Mouse (Mus musculus): ENCODE measurements around the gene Isl1.

Isl1 gene

DNA sequence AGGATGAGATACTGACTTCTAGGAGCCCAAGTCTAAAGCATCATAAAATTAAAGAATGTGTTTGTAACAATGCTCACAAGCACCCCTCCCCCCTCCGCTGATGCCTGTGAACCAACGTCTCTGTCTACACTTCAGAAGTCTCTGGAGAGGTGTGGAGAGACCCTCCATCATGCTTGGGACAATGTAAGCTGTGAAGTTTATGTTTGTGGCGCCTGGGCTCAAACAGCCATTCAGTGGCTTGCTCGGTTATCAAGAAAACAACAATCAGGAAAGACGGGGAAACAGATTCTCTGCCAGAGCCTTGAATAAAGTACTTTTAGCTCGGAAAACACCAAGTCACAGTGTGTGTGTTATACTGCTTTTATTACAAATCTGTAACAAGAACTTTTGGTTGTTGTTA, 14.8 kb downstream of the Isl1 start:
- DNase-seq (ENCODE audit: low read depth in 2 of 2, low spot score in 2 of 2): no peak

DNA sequence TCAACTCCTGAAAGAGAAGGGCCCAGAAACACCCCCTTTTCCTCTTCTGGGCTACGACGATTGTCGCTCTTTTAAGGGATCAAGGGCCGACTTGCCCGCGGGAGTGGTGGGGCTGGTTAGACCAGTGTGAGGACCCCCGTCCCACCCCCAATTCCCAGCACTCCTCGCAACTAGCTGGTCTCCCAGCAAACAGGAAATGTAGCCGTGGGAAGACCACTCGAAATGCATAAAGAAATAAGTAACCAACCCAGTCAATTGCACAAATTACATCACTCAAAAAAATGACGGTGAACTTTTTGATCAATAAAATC, 15.4 kb downstream of the Isl1 start:
- no peak for DNase-seq (ENCODE audit: low read depth in 2 of 2, low spot score in 2 of 2)

DNA sequence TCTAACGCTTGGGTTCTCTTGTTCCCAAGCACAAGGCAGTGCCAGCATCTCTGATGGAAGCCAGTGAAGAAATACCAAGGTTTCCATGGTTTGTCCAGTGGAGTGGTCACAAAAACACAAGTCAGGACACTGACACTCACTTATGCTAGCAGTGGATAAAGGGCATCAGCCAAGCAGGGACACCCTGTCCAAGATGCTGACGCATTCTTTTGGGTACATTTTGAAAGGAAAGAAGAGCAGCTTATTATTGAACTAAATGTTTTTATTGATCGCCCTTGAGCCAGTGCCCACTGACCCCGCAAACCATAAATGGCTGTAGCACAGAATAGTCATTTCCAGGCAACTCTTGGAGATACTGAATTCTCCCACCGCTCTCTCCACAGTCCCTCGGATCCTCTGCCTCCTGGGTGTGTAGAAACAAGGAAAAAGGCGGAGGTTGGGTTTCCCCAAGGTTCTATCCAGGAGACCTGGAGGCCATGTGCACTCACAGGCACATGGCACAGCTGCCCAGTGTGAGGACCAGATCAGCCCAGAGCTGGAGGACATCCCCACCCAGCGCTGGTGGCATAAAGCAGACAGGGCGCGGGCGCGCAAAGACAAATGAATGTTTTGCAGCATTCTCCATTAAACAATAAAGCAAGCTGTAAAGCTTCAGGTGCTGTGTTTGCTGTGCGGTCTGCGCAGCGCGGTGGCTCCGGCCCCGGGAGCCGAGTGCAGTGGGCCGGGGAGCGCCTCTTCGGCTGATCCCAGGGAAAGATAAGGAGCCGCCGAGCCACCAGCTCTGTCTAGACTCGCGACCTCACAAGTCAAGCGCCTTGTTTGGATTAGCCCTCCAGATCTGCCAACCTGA, 16.0 kb downstream of the Isl1 start:
- no peak for DNase-seq (ENCODE audit: low read depth in 2 of 2, low spot score in 2 of 2)

DNA sequence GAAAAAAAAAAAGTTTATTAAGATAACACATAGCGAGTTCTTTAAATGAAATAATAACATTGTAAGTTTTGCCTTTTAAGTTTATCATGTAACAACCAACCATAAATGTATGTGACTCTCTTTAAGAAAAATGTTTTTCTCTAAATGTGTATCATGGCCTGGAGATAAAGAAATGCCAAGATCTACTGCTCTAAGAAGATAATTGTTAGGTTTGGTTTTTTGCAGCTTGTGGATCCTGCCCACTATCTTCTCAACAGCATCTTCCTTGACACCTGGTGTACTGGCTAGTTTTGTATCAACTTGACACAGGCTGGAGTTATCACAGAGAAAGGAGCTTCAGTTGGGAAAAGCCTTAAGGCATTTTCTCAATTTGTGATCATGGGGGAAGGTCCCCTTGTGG, 19.8 kb downstream of the Isl1 start:
- no peak for DNase-seq (ENCODE audit: low read depth in 2 of 2, low spot score in 2 of 2)

DNA sequence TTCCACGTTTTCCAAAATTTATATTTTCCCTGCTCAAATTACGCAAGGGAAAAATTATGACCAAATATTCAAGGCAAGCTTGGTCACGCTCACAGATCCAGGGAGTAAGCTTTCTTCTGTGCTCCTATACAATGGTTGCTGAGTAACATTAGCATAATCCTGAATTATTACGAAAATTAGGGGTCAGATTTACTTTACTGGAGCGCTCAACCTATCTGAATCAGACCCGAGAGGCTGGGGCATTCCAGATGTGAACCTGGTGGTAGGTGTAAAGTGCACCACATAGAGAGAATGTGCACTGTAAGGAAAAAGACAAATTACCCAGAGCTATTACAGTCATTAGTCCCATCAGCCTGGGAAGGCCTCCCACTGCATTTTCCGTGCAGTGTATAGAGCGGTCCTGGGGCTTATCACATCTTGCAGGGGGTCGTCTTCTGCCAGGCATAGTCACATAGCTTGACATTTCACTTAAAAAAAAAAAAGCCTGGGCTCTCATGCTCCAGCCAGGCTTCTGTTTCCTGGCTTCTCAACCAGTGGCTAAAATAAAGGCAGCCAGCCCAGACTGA, 30.2 kb downstream of the Isl1 start:
- DNase-seq (ENCODE audit: low read depth in 2 of 2, low spot score in 2 of 2): no peak

Data from CD8-positive naive resting alpha-beta T cell, adult 2 months (primary cell).